Mouse (Mus musculus) retina, postnatal 1 day (tissue): ENCODE data around the gene Zdhhc19.

Experiments
- DNase-seq: peaks from one replicate; pipeline ENCODE4 v3.0.0-alpha.2; 2012

The Zdhhc19 gene

DNA sequence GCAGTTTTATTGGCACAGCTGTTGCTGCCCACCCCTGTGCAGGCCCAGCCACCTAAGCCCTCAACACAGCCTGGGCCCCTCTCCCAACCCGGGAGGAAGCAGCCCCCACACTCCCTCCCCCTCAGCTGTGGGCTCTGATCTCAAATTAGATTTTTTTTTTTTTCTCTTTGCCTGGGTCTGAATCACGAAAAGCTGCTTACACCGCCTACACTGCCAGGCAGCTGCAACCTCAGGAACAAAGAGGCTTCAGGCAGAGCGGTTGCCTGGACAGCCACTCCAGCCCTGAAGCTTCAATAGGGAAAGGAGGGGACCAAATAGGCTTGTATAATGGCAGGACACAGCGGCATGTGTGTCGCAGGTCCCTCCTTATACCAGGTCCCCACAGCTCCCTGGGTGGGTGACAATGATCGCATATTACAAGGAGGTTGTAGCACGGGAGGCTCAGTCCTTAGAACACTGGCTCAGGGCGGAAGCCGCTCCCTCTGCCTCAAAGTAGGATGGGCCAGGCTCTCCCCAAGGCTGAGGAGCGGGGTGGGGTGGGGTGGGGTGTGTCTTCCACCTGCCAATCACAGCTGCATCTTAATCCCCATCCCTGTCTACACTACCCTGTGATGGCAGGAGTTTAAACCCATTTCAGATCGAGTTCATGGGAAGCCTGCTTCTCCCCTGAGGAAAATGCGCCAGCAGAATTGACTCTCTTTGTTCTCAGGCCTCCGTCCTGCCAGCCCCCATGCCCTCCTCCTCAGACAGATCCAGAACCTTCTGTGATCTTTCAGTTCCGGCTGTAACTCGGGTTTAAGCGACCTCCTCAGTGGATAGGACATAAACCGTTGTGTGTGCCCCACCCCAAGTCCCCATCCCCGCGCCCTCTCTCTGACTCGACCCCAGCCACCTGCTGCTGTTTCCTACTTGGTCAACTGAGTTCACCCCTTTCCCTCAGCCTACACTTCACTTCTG lies 20.2 kb downstream of the Zdhhc19 start:
- peak; percentile 91 for DNase-seq

DNA sequence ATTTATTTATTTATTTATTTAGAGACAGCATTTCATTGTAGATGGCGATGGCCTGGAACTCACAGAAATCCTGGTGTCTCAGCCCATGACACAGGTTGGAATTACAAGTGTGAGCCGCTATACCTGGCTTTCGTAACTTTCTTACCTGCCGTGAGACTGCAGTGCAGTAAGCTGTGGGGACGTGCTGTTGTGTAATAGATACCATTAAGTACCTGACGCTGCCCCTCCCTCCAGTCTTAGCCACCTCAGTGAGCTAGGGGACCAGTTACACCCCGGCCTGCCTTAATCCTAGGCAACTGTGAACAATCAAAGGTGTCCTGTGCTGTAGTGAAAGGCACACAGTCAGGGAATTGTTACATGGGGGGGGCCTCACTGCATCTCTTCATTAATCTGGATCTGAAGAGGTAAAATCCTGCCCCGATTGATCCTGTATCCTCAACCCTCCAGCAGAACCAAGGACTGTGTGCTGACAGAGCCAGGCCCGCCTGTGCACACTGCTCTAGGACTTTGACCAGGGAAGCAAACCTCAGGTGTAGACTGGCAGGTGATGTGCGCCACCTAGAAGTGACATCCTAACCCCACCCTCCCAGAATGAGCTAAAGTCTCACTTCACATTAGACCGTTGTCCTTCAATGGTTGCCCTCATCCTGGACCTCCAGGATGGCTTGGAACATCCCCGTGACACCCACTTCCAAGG lies 21.9 kb downstream of the Zdhhc19 start:
- DNase-seq: no peak

DNA sequence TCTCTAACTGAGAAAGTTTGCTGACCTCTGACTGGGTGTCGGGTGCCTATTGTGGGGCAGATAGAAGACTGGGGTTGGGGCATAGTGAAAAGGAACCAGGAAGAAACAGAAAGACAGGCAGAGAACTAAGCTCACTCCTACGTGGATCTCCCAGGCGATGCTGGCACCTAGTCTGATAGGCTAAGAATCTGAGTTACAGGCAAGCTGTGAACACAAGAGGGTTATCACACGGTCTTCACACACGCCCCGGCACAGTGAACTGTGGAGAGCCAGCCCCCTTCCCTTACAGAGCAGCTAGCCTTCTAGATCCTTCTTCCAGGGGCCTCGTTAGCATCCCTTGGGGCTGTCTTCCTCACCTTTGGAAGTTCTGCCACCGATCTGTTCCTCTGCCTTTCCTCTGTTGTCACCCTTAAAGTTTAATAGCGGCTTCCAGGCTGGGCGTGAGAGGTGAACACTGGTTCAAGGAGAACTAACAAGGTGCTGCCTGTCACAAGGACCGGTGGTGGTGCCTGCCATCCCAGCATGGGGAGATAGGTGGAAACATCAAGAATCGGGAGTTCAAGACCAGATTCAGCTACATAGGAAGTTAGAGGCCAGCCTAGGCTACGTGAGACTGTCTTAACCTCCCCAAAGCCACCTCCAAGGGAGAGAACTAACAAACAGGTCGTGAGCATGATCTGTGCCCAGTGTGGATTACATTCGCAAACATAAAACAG lies 23.7 kb downstream of the Zdhhc19 start:
- no peak for DNase-seq

DNA sequence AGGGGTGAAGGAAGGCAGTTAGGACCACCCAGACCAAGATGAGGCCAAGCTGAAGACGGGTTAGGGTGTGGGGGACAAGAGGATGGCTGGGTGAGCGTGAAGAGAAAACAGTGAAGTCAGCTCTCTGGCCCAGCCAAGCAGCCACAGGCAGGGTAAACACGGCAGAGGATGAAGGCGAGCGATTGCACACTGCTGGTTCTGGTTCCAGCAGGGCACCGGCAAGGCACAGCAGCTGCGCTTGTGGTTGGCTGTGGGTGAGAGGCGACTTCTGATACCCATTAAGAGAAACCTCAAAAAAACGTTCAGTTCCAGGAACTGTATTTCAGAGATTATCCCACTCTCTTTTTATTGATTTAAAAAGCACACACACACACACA lies 24.3 kb downstream of the Zdhhc19 start:
- no peak for DNase-seq

DNA sequence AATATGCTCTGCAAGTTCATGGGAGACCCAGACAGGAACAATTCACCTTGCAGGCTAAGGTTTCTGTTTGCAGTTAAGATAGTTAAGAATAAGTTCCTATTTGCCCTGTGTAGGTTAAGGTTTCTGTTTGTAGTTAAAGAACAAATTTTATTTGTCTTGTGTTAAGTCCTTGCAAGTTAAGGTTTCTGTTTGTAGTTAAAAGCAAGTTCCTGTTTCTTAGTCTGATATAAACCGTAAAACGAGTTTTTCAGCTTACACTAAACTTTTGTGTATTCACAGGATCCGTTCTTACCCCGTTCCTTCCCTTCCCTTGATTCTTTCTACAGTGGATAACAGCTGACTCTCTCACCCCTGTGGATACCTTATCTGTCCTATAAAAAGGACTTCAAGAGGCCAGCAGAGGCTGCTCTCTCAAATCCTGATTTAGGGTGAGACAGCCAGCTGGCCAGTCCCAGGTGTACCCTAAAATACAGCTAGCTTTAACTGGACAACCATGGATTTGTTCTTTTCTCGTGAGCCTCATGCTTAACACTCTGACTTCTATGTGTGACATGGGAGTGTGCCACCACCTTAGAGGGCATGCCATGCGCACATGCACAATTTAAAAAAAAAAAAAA lies 26.6 kb downstream of the Zdhhc19 start:
- no peak for DNase-seq

DNA sequence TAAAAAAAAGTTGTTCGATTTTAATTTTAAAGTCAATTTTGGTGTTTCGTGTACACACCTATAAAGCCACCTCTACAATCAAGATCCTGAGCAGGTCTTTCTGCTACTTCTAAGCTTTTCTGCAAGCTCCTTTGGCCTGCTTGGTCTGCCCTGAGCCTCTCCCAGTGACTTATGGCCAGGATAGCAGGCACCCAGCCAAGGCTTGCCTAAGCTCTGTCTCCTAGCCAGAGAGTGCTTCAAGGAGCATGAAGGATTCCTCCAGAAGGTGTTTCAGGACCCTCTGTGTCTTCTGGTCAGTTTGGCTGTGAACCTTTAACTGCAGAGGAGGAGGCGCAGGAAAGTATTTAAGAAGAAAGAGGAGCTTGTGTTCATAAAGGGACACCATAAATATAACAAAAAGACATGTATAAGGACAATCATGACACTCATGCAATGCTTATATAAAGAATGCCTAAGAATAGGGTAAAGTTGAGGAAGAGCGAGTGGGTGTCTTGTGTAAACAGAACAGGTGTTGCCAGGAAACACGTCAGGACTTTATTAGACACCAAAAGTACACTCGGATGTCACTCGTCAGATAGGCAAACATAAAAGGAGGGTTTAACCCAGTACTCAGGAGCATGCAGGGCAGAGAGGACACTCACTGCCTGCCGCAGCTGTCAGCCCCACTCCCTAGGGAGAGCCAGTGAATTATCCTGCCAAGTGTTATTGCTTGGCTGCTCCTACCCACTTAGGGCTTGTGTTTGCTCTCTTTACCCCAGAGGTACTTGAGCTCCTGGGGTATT lies 27.6 kb downstream of the Zdhhc19 start:
- DNase-seq: no peak

DNA sequence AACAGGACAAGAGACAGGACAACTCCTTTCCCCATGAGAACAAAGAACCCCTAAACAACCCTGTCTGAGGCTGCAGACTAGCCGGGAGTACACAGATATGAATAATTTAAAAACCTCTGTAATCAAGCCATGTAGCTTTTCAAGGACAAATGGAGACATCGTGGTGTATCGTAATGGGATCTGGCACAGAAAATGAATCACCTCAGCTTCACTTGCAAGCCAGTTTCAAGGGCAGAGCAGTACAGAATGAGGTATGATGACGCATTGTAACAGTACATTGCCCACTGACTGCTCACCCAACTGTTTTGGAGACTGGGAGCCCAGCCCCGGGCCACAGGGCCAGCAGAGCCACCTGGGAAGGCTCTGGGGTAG lies 28.2 kb downstream of the Zdhhc19 start:
- peak; percentile 45 for DNase-seq

DNA sequence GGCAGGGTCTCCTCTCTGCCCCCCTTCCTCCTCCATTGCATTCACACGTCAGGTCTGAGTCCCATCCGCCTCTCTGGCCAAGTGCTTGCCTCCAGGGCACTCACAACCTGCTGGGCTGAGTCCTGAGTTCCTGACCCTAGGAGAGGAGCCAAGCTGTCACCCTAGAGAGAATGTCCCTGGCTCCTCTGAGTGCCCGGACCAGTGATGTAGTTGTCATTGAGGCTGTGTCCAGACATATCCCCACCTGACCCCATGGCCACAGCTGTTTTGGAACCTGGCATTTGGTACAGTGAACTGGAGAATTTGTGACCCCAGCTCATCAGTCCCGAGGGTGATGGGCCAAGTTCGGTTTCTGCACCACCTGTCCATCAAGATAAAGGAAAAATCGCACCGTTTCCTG lies 30.8 kb downstream of the Zdhhc19 start:
- no peak for DNase-seq

DNA sequence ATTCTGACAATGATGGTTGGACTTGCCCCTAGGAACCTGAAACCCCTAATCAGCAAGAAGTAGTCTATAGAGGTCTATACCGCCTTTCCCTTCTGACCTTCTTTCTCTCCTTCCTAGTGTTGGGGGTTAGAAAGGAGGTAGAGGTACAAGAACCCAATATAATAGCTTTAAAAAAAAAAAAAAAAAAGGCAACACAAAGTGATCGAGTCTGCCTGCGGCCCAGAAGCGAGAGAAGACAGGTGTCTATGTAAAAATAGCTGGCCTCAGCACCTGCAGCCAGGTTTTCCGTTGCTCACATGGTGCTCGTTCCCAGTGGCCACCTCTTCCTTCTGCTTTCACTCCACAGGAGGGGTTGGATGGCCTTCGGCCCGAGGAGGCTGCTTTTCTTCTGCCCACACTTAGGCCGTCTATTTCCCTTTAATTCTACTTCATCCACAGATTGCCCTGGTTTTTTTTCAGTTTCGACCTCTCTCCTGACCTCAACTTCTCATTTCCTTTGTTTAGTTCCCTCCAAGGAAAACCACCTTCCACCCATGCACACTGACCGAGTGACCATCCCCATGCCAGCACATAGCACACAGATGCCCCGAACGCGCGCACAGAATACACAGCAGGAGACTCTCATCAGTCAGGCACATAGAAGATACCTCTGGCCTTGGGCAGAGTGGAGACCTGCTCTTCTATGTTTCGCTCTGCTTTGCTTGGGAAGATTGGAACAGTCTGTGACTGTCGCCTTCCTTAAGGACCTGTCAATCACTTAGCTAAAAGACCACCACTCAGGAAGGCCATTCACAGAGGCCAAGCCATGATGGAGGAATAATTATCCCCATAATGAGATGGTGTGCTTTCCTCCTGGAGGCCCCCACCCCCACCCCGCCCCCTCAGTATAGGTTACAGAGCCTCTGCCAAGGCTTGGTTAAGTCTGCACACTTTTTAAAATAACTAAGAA lies 37.1 kb downstream of the Zdhhc19 start:
- no peak for DNase-seq

DNA sequence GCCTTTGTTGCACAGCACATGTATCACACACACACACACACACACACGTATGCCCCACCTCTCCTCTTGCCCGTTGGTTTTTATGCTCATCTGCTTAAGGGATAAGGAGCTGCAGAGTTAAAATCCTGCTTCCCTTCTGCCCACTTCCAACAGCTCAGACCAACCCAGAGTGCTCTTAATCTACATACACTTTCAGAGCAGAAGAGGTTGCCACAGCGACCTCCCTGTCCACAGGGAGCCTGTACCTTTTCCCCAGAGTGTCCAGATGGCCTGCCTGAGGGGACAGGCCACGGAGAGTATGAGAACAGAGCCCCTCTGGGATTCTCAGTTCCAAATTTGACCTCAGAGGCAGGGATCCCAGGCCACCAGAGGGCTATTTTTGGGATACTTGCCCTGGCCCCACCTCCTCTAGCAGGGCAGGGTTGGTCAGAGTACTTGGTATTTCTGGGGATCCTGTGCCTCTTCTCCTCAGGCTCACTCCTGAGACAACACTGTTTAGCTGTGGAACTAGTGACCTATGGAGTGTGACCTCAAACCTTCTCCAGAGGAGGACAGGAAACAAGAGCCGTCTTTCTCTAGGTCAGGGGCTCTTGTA lies 39.2 kb downstream of the Zdhhc19 start:
- DNase-seq: peak; percentile 61

DNA sequence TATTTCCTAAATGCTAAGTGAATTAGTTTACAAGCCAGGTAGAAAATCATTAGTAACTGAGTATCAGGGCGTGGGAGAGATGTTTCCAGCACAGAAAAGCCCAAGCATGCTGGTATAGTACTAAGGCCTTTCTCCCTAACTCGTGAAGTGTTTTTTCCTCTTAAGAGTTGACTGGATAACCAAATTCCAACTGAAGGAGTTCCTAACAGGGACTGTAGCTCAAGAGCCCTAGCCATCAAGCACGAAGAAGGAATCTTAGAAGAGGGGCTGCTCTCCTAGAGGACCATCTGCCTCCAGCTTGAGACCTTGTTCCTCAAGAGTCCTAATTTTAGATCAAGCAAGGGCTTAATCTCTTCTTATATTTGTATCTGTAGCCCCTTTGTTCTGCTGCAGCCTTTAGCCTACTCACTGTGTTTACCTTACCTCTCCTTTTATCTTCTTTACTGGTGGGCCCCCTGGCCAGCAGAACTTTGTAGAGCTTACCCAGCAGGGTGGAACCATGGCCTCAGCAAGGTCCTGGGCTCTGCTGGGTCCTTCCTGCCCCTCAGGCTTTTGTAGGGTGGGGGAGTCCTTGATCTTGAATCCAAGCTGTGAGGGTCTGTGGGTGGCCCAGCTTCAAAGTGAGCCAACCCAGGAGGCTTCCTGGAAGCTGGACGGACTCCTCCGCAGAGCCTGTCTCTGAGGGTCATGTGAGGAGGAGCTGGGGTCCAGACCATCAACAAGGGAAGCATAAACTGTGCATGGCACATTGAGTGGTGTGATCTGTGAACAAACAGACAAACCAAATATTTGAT lies 42.0 kb downstream of the Zdhhc19 start:
- DNase-seq: no peak

DNA sequence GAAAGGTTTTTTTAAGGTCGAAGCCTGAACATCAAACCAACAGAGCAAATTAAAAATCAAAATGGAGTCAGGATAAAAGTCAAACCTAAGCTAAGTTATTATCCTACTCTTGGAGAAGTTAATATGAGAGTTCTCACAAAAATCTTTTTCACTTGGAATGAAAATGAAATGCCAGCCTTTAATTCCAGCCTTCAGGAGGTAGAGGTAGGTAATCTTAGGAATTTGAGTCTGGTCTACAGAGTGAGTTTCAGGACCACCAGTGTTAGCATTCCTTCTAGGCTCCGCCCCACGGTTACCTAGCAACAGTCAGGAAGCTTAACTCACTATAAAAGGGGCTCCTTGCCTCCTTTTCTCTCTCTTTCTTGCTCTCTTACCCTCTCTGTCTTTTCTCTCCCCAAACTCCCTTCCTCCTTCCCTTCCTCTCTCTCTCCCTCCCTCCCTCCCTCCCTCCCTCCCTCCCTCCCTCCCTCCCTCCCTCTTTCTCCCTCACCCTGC lies 42.7 kb downstream of the Zdhhc19 start:
- peak; percentile 49 for DNase-seq

DNA sequence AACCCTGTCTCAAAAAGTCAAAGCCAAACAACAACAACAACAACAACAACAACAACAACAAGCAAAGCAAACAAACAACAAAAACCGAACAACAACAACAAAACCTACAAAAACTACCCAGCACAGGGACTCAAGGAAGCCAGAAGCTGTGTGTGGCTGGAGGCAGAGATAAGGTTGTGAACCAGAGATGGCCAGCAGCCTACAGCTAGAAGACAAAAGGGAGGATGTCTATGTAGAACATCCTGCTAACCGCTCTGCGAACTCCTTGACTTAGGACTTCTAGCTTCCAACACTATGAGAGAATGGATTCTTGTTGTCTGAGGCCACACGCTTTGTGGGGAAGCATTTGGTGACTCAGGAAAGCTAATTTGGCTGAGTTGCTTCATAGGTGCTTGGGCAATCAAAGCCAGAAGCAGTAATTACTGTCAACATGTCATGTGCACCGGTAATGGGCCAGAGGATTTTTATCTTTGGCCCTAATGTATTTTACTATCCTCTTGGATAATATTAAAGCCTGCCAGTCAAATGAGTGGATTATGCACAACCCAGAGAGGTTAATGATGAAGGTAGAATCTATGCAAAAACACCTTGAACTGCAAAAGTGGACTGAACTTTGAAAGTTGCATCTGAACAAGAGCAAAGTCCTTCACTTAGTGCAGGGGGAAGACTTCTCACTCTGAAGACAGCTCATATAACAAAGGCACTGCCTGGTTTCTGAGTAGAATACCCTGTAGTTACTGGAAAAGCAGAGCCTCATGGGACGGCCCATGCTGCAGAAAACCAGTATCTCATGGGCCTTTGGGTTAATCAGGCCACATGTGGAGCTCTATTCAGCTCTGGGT lies 45.5 kb downstream of the Zdhhc19 start:
- no peak for DNase-seq

DNA sequence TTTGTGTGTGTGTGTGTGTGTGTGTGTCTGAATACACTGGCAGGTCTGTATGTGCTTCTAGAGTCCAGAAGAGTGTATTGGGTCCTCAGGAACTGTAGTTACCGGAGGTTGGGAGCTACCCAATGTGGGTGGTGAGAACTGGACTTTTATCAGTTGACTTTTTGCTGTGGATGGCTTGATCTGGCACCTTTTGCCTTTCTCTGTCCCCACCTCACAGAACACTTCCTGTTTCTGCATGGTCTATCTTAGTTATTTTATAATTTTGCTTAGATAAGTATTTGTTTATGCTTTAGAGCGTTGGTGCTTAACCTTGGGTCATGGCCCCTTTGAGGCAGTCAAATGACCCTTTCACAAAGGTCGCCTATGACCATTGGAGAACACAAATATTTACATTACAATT lies 47.4 kb downstream of the Zdhhc19 start:
- no peak for DNase-seq

DNA sequence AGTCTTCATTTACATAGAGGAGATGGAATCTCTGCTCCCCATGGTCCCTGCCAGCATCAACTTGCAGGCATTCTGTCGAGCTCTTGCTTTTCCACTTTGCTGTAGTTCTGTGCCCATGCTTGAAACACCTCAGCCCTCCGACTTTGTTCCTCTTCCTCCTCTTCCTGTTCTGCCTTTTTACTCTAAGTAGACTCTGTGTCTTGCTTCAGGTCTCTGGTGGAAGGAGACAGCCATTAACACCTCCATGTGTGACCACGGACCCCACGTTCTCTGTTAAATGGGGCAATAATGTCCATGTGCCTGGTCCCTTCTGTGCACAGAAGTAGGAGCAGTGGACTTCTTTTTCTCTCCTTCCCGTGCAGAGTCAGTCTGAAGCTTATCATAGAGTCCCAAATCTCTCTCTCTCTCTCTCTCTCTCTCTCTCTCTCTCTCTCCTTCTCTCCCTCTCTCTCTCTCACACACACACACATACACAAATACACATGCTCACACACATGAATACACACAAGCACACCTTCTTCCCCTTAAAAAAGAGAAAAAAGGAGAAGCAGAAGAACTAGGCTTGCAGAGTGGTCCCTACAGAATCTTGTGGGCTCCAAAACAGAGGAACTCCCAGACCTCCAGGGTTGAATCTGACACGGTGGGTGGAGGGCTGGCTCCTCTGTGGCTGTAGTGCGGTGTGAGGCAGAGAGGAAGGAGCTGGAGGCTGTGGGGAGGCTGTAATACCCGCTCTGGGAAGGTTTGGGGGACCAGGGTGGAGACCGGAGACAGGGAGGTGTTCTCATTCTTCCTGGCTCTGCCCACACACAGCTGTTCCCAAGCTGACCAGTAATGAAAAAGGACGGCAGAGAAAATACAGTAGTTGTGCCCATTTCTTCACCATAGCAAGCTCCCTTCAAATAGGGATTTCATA lies 51.3 kb downstream of the Zdhhc19 start:
- DNase-seq: no peak

DNA sequence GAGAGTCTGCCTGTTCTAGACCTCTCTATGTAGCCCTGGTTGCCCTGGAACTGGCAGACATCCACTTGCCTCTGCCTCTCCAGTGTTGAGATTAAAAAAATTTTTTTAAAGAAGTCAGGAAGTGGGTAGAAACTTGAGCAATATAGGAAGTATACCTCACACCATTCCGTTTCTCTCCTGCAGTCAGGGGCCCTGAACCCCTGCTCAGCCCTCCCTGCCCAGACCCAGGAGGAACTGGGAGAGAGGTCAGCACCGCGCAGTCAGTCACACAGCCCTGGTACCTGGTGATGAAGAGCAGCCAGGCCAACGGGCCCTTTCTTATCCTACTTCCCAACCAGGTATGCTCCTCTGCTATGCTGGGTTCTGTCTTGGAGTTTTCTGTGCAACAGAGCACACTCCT lies 54.0 kb downstream of the Zdhhc19 start:
- no peak for DNase-seq

DNA sequence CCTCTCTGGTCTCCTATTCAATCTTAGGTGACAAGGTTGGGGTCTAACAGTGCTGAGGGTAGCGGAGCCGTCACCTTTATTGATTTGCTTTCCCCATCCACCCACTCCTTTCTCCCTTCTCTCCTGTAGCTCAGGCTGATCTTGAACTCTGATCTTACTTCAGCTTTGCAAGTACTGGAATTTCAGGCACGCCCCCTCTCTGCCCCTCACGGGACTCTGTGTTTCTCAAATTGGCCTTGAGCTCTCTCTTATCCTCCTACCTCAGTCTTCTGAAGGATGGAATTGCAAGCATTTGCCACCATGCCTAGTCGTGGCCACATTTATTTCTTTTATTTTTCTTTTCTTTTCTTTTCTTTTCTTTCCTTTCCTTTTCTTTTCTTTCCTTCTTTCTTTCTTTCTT lies 54.4 kb downstream of the Zdhhc19 start:
- no peak for DNase-seq

DNA sequence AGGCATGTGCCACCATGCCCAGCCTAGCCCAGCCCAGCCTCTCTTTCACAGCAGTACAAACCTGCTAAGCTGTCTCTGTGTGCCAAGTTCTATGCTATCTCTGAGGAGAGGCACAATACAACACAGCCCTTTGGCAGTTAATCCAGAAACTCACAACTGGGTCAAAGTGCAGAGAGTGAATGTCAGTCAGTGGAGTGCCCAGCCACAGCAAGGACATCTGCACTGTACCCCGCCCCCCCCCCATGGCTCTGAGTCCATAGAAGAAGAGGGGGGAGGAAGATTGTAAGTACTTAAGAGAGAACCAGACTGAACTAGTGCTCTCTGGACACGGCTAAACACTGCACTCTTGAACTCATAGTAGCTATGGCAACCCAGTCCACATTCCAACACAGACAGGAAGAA lies 55.3 kb downstream of the Zdhhc19 start:
- no peak for DNase-seq
